Mouse (Mus musculus) frontal cortex, postnatal 10 days (tissue): Measurements from ENCODE around the gene Olfr969.
"Not testable (repeated sequence)": the region's sequence is repeated elsewhere in the genome, so short reads cannot be mapped to it uniquely, and the experiment has no call there.

Source experiments
- DNase-seq, 2 experiments: peaks; one replicate each; pipeline ENCODE4 v3.0.0; 2022; ENCODE audit warnings: low spot score in 2 of 2, mixed read lengths in 1 of 2

The Olfr969 gene

GRCm38 (mm10) chr9:39790558-39790957, at the start of gene Olfr969:
TSS of gene Olfr969 (plus strand) at chr9:39790945.
- no peak for DNase-seq

GRCm38 (mm10) chr9:39745949-39746348, 44.8 kb upstream of the Olfr969 start, which contains the start of gene Olfr967:
TSS of gene Olfr967 (plus strand) at chr9:39746249.
- no peak for DNase-seq

DNA sequence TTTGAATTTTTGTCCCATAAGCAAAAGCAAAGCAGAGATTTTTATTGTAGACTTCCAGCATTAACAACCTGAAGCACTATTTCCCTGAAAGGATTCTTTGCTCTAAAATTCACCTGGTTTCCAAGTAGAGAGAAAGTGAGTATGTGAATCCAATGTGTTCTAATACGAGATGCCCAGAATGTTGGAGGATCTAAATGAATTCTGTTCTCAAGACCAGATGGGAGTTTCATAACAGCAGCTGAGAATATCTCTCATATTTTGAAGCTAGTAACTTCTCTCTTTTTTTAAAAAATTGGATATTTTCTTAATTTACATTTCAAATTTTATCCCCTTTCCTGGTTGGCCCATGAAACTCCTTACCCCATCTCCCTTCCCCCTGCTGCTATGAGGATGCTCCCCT, 44.3 kb upstream of the Olfr969 start:
- no peak for DNase-seq

DNA sequence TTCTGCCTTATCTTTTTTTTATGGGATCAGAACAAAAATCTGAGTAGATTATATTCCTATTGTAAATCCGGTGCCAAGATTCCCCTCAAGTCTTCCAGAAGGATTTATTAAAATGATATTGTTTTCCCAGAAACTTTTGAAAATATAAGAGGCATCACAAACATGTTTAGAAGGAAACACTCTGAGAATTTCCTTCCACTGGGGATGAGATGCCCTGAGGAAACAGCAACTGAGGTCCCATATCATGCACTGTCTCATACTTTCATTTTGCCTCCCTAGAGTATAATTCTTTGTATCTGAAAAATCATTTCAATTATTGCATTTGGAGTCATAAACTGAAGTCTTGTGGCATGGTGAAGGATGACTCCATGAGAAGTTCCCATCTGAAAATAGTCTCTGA, 7.6 kb upstream of the Olfr969 start, which contains the start of gene Olfr968:
TSS of gene Olfr968 (minus strand) at position 101 of the 400 bp plus-strand sequence.
- no peak for DNase-seq

DNA sequence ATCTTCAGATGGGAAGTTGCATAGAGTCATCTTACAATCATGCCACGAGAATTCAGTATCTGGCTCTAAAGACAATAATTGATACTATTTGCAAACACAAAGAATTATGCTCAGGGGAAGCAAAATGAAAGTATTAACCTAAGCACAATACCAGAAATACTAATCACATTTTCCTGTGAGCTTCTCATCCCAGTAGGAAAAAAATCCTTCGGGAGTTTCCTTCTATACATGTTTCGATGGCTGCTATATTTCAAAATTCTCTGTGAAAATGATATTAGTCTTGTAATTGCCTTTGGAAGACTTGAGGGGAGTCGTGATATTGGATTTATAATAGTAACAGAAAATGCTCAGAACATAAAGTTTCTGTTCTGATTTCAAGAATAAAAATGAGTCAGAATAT, 17.8 kb downstream of the Olfr969 start, which contains the start of gene Olfr970:
TSS of gene Olfr970 (plus strand) at position 301 of the 400 bp plus-strand sequence.
- DNase-seq, result no peak

DNA sequence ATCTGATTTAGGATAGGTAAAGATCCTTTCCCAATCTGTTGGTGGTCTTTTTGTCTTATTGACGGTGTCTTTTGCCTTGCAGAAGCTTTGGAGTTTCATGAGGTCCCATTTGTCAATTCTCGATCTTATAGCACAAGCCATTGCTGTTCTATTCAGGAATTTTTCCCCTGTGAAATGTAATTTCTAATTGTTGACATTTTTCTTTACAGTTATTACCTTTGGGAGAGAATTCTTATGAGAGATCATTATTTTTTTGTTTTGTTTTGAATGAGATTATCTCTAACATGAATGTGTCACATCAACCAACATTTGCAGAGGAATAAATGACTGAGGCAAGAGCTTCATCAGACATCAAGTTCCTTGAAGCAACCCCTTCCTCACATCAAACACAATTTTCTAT, 45.8 kb downstream of the Olfr969 start, which contains the start of gene Olfr971:
TSS of gene Olfr971 (plus strand) at position 301 of the 400 bp plus-strand sequence.
- DNase-seq, result not testable (repeated sequence)
